Mouse (Mus musculus): ENCODE data around the gene Phactr1.

- TF ChIP-seq USF1 (IDR thresholded peaks at IDR 0.05; ENCODE audit: low read depth, low read length) (no peak), CTCF (IDR thresholded peaks at IDR 0.05 in 2 of 3, conservative IDR thresholded peaks at IDR 0.05 in 1 of 3; ENCODE audit: control insufficient read depth in 1 of 3, insufficient read depth in 1 of 3, low read depth in 2 of 3, low read length in 3 of 3, poor library complexity in 1 of 3, severe bottlenecking in 1 of 3) (no peak), MEF2A (IDR thresholded peaks at IDR 0.05; ENCODE audit: extremely low read depth, insufficient replicate concordance, low read depth, low read length, poor library complexity, severe bottlenecking) (no peak), MAX (IDR thresholded peaks at IDR 0.05; ENCODE audit: low read length) (no peak), POLR2A (IDR thresholded peaks at IDR 0.05; ENCODE audit: control insufficient read depth in 1 of 2, insufficient read depth in 1 of 2, low read depth in 1 of 2, low read length in 2 of 2, poor library complexity in 1 of 2) (no peak), ETS1 (IDR thresholded peaks at IDR 0.05; ENCODE audit: low read depth, low read length) (no peak), JUND (IDR thresholded peaks at IDR 0.05; ENCODE audit: low read depth, low read length) (no peak), UBTF (IDR thresholded peaks at IDR 0.05; ENCODE audit: borderline replicate concordance, insufficient read depth, low read depth, low read length) (no peak), MYC (IDR thresholded peaks at IDR 0.05; ENCODE audit: low read depth, low read length) (no peak), MXI1 (IDR thresholded peaks at IDR 0.05; ENCODE audit: low read depth, low read length) (no peak), HCFC1 (IDR thresholded peaks at IDR 0.05; ENCODE audit: low read depth, low read length) (no peak)
Observed at GRCm38 (mm10) chr13:42759170-42759569, 78.7 kb downstream of the Phactr1 start.
